Mouse (Mus musculus): ENCODE measurements around the gene Ubqln3.

Ubqln3 gene

DNA sequence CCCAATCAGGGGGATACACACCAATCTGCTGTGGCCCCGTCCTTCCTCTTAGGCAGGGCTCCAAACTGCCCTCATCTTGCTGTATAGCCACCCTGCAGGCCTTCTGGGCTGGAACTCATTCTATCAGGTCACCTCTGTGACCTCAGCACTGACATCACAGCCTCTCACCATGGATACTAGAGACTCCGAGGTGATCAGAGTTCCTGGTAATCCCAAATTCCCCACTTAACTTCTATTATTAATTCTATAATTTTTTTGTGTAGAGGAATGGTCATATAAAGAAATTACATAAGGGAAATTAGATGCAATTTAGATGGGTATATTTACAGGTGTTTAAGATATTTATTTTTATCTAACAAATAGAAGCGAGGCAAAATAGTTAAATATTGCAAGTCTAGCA is at the start of gene Ubqln3:
TSS of gene Ubqln3 (minus strand) at position 101 of the 400 bp plus-strand sequence.
- DNase-seq (ENCODE audit: low read depth, low spot score) = no peak

DNA sequence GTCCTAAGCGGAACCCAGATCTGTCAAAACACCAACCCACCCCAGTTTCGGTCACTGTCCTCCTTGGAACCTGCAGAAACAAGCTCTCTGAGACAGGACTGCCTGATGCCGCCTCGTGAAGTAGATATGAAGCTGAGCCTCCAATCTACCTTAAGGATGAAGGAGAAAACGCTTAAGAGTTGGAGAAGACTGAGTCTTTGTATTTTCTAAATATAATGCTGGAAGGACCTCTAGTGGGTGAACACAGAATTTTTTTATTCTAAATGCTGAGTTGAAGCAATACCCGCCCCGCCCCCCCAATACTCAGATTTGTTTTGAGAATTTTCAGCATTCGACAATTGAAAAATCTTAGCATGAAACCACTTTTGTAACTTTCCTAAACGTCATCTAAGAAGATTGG is 48.2 kb upstream of the Ubqln3 start:
- no peak for DNase-seq (ENCODE audit: low read depth, low spot score)

- no peak for DNase-seq (ENCODE audit: low read depth, low spot score)
Observed at GRCm38 (mm10) chr7:104183292-104183691, 40.2 kb upstream of the Ubqln3 start, which contains the start of gene Olfr648. TSS of gene Olfr648 (minus strand) at chr7:104183392.

DNA sequence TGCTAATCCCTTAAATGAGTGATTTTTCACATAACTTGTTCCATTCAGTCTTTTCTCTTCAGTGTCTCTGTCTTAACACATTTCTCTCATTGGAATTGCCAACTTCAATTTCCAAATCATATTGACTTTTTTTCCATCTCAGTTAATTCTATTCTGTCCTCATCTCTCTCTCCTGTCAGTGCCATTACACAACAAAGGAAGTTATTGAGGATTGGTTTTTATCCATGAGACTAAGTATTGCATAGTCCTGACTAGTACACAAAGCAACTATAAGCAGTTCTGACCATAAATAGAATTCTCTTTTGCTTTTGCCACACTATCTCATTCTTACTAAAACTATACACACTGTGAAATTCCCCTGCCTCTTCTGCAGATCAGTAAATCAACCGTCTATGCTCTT is 36.0 kb upstream of the Ubqln3 start:
- DNase-seq (ENCODE audit: low read depth, low spot score) = no peak

DNA sequence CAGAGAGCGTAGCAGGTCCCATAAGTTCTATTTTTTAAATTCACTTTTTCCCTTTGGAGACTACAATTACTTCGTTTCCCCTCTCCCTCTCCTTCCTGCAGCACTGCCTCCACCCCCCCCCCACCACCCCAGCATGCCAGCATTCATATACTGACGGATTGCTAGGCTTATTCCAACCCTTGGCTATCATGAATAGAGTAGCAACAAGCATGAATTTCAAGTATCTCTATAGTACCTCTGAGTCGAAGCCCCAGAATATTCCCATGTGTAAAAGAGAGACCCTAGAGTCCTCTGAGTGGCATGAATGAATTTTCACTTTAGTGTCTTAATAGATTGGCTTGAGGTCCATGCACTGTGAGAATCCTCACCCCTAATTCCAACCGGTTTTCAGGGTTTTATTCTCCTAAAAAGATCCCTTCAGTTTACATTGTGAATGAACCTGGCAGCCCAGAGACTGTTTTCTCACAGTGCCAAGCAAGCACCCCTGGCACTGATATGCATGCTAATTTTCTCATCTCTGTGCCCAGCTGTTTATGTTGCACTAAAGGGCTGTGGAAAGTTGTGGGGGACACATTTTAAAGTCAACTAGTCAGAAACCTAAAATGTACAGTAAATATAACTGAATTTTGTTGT is 35.5 kb upstream of the Ubqln3 start:
- DNase-seq (ENCODE audit: low read depth, low spot score) = no peak

DNA sequence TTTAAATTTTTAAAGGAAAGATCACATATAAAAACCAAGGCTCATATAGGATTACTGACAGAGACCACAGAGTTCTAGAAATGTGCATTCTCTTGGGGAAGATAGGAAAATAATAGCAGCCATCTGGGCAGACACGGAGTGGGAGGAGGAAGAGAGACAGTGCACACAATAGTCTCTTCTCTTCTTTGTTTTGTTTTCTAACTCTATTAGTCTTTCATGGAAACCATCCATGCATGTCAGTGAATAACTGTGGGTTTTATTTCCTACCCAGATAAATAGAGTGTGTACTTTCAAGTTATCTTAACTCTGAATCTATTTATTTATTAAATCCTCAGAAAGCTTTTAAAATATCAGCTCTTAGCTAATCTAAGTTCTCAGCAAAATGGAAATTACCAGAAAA is 32.0 kb upstream of the Ubqln3 start:
- no peak for DNase-seq (ENCODE audit: low read depth, low spot score)

DNA sequence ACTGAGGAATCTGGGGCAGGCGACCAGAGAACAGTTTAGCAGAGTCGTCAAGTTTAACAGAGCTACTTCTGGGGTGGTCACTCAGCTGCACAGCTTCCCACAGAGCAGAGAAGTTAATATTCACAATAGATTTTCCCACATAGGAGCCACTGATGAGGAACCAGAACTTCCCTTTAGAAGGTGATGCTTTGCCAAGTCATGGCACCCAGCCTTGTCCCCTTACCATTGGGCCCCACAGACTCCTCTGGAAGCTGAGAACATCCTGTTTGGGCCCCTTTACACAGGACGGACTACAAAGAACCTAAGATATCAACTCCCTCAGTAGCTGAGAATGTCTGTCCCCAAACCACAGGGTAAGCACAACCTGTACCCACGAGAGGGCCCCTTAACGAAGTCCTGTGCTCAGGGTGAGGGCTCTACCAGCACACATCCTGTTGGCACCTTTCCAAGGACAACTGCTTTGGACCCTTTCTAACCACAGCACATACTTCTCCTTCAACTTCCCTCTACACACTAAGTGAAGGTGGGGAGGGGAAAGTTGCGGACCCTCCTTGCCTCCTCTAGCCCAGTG is 26.6 kb upstream of the Ubqln3 start:
- no peak for DNase-seq (ENCODE audit: low read depth, low spot score)

DNA sequence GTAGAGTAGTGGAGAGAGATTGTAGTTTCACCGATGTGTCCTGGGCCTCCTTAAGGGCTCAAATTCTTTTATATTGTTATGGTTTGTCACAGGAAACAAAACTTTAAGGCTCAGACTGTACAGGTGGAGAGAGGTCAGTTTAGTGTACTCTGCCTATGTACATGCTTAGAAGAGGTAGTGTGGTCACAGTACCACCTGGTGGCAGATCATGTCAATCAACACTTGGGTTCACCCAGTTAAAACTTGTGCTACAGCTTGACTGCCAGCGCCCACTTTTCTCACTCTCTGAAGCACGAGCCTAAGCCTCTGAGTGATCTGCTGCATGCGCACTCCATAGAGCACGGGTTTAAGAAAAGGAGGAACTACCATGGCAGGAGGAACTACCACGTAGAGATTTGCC is 24.0 kb upstream of the Ubqln3 start:
- DNase-seq (ENCODE audit: low read depth, low spot score) = no peak

DNA sequence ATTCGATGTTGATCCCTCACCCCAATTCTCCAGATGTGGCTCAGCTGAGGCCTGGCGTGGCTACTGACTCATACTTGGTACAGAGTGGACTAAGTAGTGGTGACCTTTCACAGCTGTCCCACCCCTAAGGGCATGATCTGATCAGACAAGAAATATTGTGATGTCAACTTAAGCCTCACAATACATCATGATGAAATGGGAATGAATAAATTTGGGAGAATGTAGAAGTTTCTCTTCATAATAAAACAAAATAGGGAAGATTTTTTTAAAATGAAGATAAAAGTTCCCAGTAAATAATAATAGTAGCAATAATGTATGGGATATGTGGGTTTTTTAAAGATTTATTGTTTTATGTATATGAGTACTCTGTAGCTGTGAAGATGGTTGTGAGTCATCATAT is 7.4 kb upstream of the Ubqln3 start, which contains the start of gene Ubqlnl:
TSS of gene Ubqlnl (minus strand) at position 101 of the 400 bp plus-strand sequence.
- DNase-seq (ENCODE audit: low read depth, low spot score) = no peak

GRCm38 (mm10) chr7:104137305-104137704 is 5.8 kb downstream of the Ubqln3 start, which contains the start of gene Olfr643:
TSS of gene Olfr643 (minus strand) at chr7:104137405.
- DNase-seq (ENCODE audit: low read depth, low spot score) = no peak

DNA sequence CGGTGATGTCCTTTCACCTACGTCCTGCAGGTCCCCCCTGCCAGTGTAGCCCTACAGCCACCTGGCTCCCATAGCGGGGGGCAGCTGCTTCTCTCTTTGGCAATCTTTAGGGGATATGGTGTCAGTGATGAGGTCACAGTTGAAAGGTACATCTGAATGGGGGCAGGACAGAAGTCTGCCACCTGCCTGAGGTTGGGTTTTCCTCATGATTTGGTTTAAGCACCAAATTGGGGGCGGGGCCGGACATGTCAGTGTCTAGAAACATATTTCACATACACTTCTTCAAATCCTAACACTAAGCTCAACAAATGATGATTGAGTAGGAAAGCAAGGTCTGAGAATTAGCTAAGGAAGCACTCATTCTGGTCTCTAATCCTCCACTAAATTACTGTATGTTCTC is 13.4 kb downstream of the Ubqln3 start, which contains the start of gene Ubqln5:
TSS of gene Ubqln5 (minus strand) at position 101 of the 400 bp plus-strand sequence.
- DNase-seq (ENCODE audit: low read depth, low spot score) = no peak

DNA sequence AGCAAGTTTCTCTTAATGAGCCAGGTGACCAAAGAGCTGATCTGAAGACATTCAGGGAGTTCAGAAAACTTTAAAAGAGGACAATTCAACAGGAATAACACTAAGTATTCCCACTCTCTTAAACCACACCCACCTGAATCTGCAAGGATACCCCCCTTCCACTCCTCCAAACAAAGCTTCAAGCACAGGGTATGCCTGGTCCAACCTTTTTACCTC is 38.4 kb downstream of the Ubqln3 start, which contains the start of gene Olfr646:
TSS of gene Olfr646 (plus strand) at position 117 of the 216 bp plus-strand sequence.
- DNase-seq (ENCODE audit: low read depth, low spot score) = no peak

GRCm38 (mm10) chr7:104103913-104104756 is 38.9 kb downstream of the Ubqln3 start:
- no peak for DNase-seq (ENCODE audit: low read depth, low spot score)

Data from 3T3-L1 (cell line).